Mouse (Mus musculus) cerebellum, adult 11-12 months (tissue): ENCODE data around the gene Gtf2h3.

Experiments
- DNase-seq: peaks from one replicate; pipeline ENCODE4 v3.0.0; 2022

The Gtf2h3 gene

DNA sequence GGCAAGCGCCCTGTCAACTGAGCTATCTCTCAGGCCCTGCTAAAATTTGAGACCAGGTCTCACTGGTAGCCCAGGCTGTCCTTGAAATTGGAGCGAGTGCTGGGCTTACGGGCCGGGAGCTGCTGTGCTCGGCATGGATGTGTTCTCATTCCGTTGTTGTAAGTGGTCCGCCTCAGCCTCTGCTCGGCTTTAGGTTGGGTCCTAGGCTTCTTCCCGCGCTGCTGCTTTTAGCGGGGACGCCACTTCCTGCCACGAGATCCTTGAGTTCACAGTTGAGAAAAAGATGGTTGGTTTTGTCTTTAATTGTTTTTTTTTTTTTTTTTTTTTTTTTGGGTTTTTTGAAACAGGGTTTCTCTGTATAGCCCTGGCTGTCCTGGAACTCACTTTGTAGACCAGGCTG is 58.9 kb downstream of the Gtf2h3 start:
- no peak for DNase-seq
